Comparison of ENCODE assay signal across 19 mouse cellular contexts in the genomic region with DNA sequence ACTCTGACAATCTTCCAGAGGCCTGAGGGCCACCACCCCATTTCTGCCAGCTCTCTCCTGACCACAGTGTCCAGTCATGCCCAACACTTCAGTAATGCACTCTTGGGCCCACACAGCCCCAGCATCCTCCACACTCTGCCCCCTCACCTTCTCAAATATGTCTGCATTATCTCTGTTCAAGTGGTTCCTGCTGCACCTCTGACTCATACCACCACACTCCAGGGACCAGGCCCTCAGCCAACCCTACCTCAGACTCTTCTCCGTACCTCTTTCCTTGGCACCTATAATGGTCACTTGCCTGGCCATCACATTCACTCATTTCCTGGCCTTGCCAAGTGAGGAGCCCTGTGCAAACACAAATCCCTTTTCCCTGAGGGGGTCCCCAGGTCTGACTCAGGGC.
A peak's percentile ranks its signal among the peaks of the same experiment; 100 is the strongest.
DNase-seq lines count a peak whose midpoint lies in the region; ATAC-seq and TF ChIP-seq lines count a peak whose summit lies in the region.
"Had no signal": no experiment of that assay in that cellular context is flagged by ENCODE, and none has a peak within 500 bp of the region (broad histone marks: within the 10 kb centered on the region; RNA-seq: fewer than 3 reads in every experiment).

No protein-coding gene starts in this region.

- 81% methylated on average over 1 of the region's 1 CpGs for WGBS in stomach, embryonic 16.5 days
- 83% methylated on average over 1 of the region's 1 CpGs for WGBS in stomach, postnatal 0 days

- H3K9me3 ChIP-seq in stomach, embryonic 16.5 days (replicated peaks; ENCODE audit: control insufficient read depth, low read length), result no peaks in the 10 kb centered on the region
- H3K9me3 ChIP-seq in stomach, postnatal 0 days (ENCODE audit: control insufficient read depth, low read length), result no peaks in the 10 kb centered on the region
- H3K9me3 ChIP-seq: embryonic facial prominence, embryonic 10.5 days; embryonic facial prominence, embryonic 12.5 days; forebrain, embryonic 13.5 days; forebrain, embryonic 15.5 days had no signal

- TF ChIP-seq CTCF in stomach, postnatal 0 days (IDR thresholded peaks at IDR 0.05; ENCODE audit: low read depth), result no peak
- no peak for TF ChIP-seq CTCF in Patski (IDR thresholded peaks at IDR 0.05)

- H3K27ac ChIP-seq in stomach, embryonic 16.5 days (ENCODE audit: low read length), result no peak overlapping the region
- H3K27ac ChIP-seq in stomach, postnatal 0 days (replicated peaks), result no peak overlapping the region
- H3K27ac ChIP-seq: embryonic facial prominence, embryonic 10.5 days; embryonic facial prominence, embryonic 12.5 days; forebrain, embryonic 13.5 days; forebrain, embryonic 15.5 days had no signal

- H3K9ac ChIP-seq in stomach, embryonic 16.5 days (ENCODE audit: low read length), result no peak overlapping the region
- no peak overlapping the region for H3K9ac ChIP-seq in stomach, postnatal 0 days (ENCODE audit: low read length)
- H3K9ac ChIP-seq: embryonic facial prominence, embryonic 12.5 days; forebrain, embryonic 13.5 days; forebrain, embryonic 15.5 days; forebrain, postnatal 0 days had no signal

- no peak overlapping the region for H3K4me3 ChIP-seq in stomach, embryonic 16.5 days (replicated peaks; ENCODE audit: low read length)
- no peak overlapping the region for H3K4me3 ChIP-seq in stomach, postnatal 0 days (ENCODE audit: low read depth, low read length)
- H3K4me3 ChIP-seq: embryonic facial prominence, embryonic 10.5 days; embryonic facial prominence, embryonic 12.5 days; forebrain, embryonic 13.5 days; forebrain, embryonic 15.5 days had no signal

- POLR2A ChIA-PET in Patski (lab: Charles Lee), result interaction anchor here (0.6 to 2.3 kb wide), 5 partner anchors 36 to 109 kb away, joined by 3 to 9 read pairs (median 4); no protein-coding TSS in a partner anchor

- no peaks in the 10 kb centered on the region for H3K36me3 ChIP-seq in stomach, embryonic 16.5 days (ENCODE audit: control insufficient read depth, insufficient read depth, low read length)
- H3K36me3 ChIP-seq in stomach, postnatal 0 days (ENCODE audit: control insufficient read depth, insufficient read depth, low read length), result no peaks in the 10 kb centered on the region
- H3K36me3 ChIP-seq: embryonic facial prominence, embryonic 10.5 days; embryonic facial prominence, embryonic 12.5 days; forebrain, embryonic 15.5 days had no signal

- DNase-seq in stomach, postnatal 0 days (ENCODE audit: low spot score), result no peak
- DNase-seq in 3T3-L1 (ENCODE audit: low read depth, low spot score), result peak; percentile 58
- DNase-seq in Patski (ENCODE audit: low read depth, low spot score), result peak; percentile 46
- no peak for DNase-seq in cerebellum, adult 11-12 months
- DNase-seq in yolk sac, embryonic 10.5 days (ENCODE audit: low spot score), result no peak
- DNase-seq: adrenal gland, adult 2 months; adrenal gland, postnatal 10 days; adrenal gland, postnatal 25 days; cerebellum, adult 11 months; cerebellum, adult 2 months; cerebellum, adult 9-10 months; cerebellum, postnatal 10 days; cerebellum, postnatal 25 days; forebrain, postnatal 0 days had no signal

- in situ Hi-C loops in Patski (cut with MboI; ENCODE audit: low pct_unique_long_range_greater_than_20kb), result no loop called here

- no peak for TF ChIP-seq EP300 in stomach, postnatal 0 days (optimal IDR thresholded peaks at IDR 0.05)

- peak; percentile 13; the same call in 1 of the 2 replicates for ATAC-seq in stomach, embryonic 16.5 days (ENCODE audit: insufficient read depth, low FRiP score)
- no peak for ATAC-seq in stomach, postnatal 0 days (ENCODE audit: low FRiP score, low TSS enrichment)
- peak; percentile 71 for ATAC-seq in Patski
- ATAC-seq: forebrain, embryonic 13.5 days; forebrain, embryonic 15.5 days; forebrain, postnatal 0 days had no signal

- CTCF ChIA-PET in Patski (lab: Charles Lee), result interaction anchor here (2.0 kb wide), 1 partner anchor 8 kb away, joined by 7 read pairs; no protein-coding TSS in a partner anchor

- no peaks in the 10 kb centered on the region for H3K27me3 ChIP-seq in stomach, embryonic 16.5 days (ENCODE audit: control insufficient read depth, insufficient read depth, low read length)
- no peaks in the 10 kb centered on the region for H3K27me3 ChIP-seq in stomach, postnatal 0 days (ENCODE audit: control insufficient read depth, insufficient read depth, low read length)
- H3K27me3 ChIP-seq in Patski, result no peaks in the 10 kb centered on the region
- H3K27me3 ChIP-seq: embryonic facial prominence, embryonic 12.5 days; forebrain, embryonic 13.5 days; forebrain, embryonic 15.5 days had no signal

- H3K4me1 ChIP-seq in stomach, embryonic 16.5 days (ENCODE audit: control insufficient read depth, insufficient read depth, low read length), result no peaks in the 10 kb centered on the region
- no peaks in the 10 kb centered on the region for H3K4me1 ChIP-seq in stomach, postnatal 0 days (replicated peaks; ENCODE audit: control insufficient read depth, insufficient read depth)
- H3K4me1 ChIP-seq: forebrain, embryonic 13.5 days; forebrain, embryonic 15.5 days had no signal

- H3K4me2 ChIP-seq in stomach, embryonic 16.5 days (ENCODE audit: low read depth, low read length), result no peak overlapping the region
- H3K4me2 ChIP-seq in stomach, postnatal 0 days (replicated peaks; ENCODE audit: low read depth), result no peak overlapping the region
- H3K4me2 ChIP-seq: embryonic facial prominence, embryonic 12.5 days; forebrain, embryonic 13.5 days; forebrain, embryonic 15.5 days had no signal

Comparison
In these comparisons a context has a peak if more than half of its experiments do, and no peak if none do; other contexts are left out.
1. DNase-seq: peak in 3T3-L1 (single experiment) and Patski (single experiment); none in stomach, postnatal 0 days (single experiment), cerebellum, adult 11-12 months (single experiment) and yolk sac, embryonic 10.5 days (single experiment).